Mouse (Mus musculus) cortical plate, adult 2 months (tissue): ENCODE measurements at regions not wholly inside any gene's neighbourhood (a gene's known extent, or its start where the extent isn't known, plus 50 kb on each side); places are given as distances from the start of the nearest gene placed in this dataset.

Experiments used
- H3K27ac ChIP-seq: fragments of 200-500 bp; 2 replicates; pipeline ENCODE4 v1.5.1; 2012; ENCODE audit warnings: low read length, control low read depth, inconsistent platforms; ENCODE audit not compliant: insufficient read depth
- H3K4me1 ChIP-seq: fragments of 200-500 bp; 2 replicates; pipeline ENCODE4 v1.6.1; 2011; ENCODE audit warnings: low read length; ENCODE audit not compliant: control insufficient read depth, insufficient read depth
- H3K4me3 ChIP-seq: fragments of 200-500 bp; 2 replicates; pipeline ENCODE4 v1.5.1; 2011; ENCODE audit warnings: mild to moderate bottlenecking, low read length, control low read depth; ENCODE audit not compliant: insufficient read depth
- CTCF ChIP-seq: fragments of 200-500 bp; IDR thresholded peaks from 2 replicates; pipeline ENCODE4 v1.5.1; 2011; ENCODE audit warnings: mild to moderate bottlenecking, control low read depth, low read length; ENCODE audit not compliant: insufficient read depth; ENCODE audit errors: extremely low read depth
- POLR2A ChIP-seq: fragments of 200-500 bp; IDR thresholded peaks from 2 replicates; pipeline ENCODE4 v1.6.1; 2011; ENCODE audit warnings: mild to moderate bottlenecking, low read length, control low read depth; ENCODE audit not compliant: insufficient read depth; ENCODE audit errors: extremely low read depth

GRCm38 (mm10) chr3:144327235-144327760 is 122.3 kb upstream of the Lmo4 start:
- Histone ChIP-seq H3K4me3 (no peak overlapping the region), H3K4me1 (0 out of 2 replicates have a peak, but pooled peaks cover 3% of the 10 kb centered on the region), H3K27ac (no peak overlapping the region)
- TF ChIP-seq CTCF (no peak), POLR2A (no peak)

- Histone ChIP-seq H3K4me1 (peaks cover 3% of the 10 kb centered on the region; the same call in 1 of the 2 replicates), H3K27ac (no peak overlapping the region), H3K4me3 (no peak overlapping the region)
- TF ChIP-seq POLR2A (no peak), CTCF (no peak)
These were observed 120.0 kb upstream of the Lmo4 start for GRCm38 (mm10) chr3:144324974-144325373.

GRCm38 (mm10) chr3:144323524-144323923 is 118.5 kb upstream of the Lmo4 start:
- no peak for TF ChIP-seq CTCF
- no peak for TF ChIP-seq POLR2A
- Histone ChIP-seq H3K4me3 (no peak overlapping the region), H3K4me1 (peaks cover 4% of the 10 kb centered on the region; the same call in 1 of the 2 replicates), H3K27ac (no peak overlapping the region)

GRCm38 (mm10) chr3:144319468-144320205 is 114.6 kb upstream of the Lmo4 start:
- TF ChIP-seq POLR2A (no peak), CTCF (no peak)
- Histone ChIP-seq H3K27ac (peak overlapping the region; percentile 78), H3K4me3 (no peak overlapping the region), H3K4me1 (peaks cover 4% of the 10 kb centered on the region; the same call in 1 of the 2 replicates)

GRCm38 (mm10) chr3:144318761-144319467 is 113.9 kb upstream of the Lmo4 start:
- Histone ChIP-seq H3K27ac (peak overlapping the region; percentile 78), H3K4me1 (peaks cover 4% of the 10 kb centered on the region; the same call in 1 of the 2 replicates), H3K4me3 (no peak overlapping the region)
- TF ChIP-seq CTCF (no peak), POLR2A (no peak)

GRCm38 (mm10) chr3:144310748-144311147 is 105.7 kb upstream of the Lmo4 start:
- no peak overlapping the region for H3K4me3 ChIP-seq
- no peak for TF ChIP-seq POLR2A
- no peak for TF ChIP-seq CTCF
- H3K4me1 ChIP-seq, result no peaks in the 10 kb centered on the region
- no peak overlapping the region for H3K27ac ChIP-seq

- H3K4me1 ChIP-seq, result no peaks in the 10 kb centered on the region
- no peak overlapping the region for H3K27ac ChIP-seq
- no peak overlapping the region for H3K4me3 ChIP-seq
- TF ChIP-seq POLR2A, result no peak
- no peak for TF ChIP-seq CTCF
These were observed 103.6 kb upstream of the Lmo4 start for GRCm38 (mm10) chr3:144308616-144309015.

- TF ChIP-seq POLR2A, result no peak
- TF ChIP-seq CTCF, result no peak
- Histone ChIP-seq H3K4me3 (no peak overlapping the region), H3K27ac (no peak overlapping the region), H3K4me1 (no peaks in the 10 kb centered on the region)
These were observed 102.5 kb upstream of the Lmo4 start for GRCm38 (mm10) chr3:144307557-144307956.

- Histone ChIP-seq H3K4me3 (no peak overlapping the region), H3K4me1 (no peaks in the 10 kb centered on the region), H3K27ac (no peak overlapping the region)
- TF ChIP-seq CTCF (no peak), POLR2A (no peak)
These were observed 100.4 kb upstream of the Lmo4 start for GRCm38 (mm10) chr3:144305456-144305855.
